Mouse (Mus musculus): ENCODE results near the gene Zmynd8.

Zmynd8 gene

DNA sequence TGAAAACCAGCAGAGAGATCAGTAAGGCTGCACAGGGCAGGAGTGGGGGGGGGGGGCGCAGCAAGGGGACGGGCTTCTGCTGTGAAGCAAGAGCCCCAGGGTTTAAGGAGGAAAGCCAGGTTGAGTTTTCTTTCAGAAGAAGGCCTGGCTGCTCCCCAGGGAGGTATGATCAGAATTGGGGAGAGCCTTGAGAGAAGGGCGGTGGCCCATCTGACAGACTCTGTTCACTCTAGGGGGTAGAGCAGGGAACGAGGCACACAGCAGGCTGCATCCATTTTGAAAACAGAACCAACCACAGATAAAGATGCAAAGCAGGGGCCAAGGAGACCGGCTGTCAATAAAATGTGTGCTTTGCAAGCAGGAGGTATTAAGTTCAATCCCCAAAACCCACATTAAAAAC, 158.4 kb downstream of the Zmynd8 start:
- DNase-seq = no peak

DNA sequence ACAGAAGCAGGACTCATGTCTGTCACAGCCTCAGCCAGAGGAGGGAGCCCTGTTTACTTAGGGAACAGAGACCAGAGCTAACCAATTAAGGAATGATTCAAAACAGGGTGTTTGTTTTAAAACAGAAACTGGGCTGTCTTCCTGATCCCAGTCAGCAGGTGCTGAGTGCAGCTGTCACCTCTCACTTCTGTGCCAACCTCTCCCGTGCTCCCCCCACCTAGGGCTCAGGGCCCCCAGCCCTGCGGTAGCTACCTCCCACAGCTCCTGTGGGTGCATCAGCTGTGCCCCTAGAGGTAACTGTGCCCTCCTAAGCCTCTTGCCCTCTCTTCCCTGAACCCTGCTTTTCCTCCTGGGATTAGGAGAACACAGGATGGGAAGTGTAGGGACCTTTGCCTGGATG, 162.5 kb downstream of the Zmynd8 start:
- DNase-seq = no peak
